Mouse (Mus musculus) left cerebral cortex, postnatal 36 days (tissue): Measurements from ENCODE around the gene Plch2. TPM values are rescaled to one million over a fixed set of nuclear protein-coding genes. Genes with fewer than 3 reads are reported as not detected.

Experiments
- DNase-seq, 2 experiments: peaks; one replicate each; pipeline ENCODE4 v3.0.0; 2021 to 2022; ENCODE audit warnings: low spot score in 2 of 2, mixed read lengths in 1 of 2
- intact Hi-C: fragments of 180-260 bp; cut with DNase I; formaldehyde crosslinking; loops from one replicate; pipeline ENCODE4 v1.15.1; 2025
- total RNA-seq, 2 experiments: library from RNA; stranded (reverse); gene quantifications; 2 replicates each; pipeline ENCODE4 v1.2.3; 2021

The Plch2 gene
- total RNA-seq, 2 experiments from 2014 or later: 63.2 to 92.6 TPM

DNA sequence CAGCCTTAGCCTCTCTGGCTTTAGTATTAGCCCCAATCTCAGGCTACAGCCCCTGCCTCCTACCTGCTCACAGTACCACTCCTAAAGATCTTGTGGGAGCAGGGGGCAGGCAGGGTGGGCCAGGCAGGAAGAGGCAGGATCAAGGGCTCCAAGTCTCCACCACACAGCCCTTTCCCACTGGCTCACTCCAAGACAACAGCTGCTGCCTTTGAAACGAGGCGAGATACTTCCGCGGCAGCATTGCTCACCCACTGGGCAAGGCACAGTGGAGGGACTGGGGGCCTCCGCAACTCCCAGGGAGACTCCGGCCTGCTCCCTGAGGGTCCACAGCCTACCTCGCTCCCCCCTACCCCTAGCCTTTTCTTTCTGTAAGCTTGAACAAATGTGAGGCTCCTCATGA is 22.4 kb downstream of the Plch2 start:
- intact Hi-C loops: no loop called here

GRCm38 (mm10) chr4:155033115-155033514 is 23.5 kb downstream of the Plch2 start:
- DNase-seq: no peak
- intact Hi-C loops: no loop called here

More for the DNA sequence above, 22.4 kb downstream of the Plch2 start:
- DNase-seq: no peak

DNA sequence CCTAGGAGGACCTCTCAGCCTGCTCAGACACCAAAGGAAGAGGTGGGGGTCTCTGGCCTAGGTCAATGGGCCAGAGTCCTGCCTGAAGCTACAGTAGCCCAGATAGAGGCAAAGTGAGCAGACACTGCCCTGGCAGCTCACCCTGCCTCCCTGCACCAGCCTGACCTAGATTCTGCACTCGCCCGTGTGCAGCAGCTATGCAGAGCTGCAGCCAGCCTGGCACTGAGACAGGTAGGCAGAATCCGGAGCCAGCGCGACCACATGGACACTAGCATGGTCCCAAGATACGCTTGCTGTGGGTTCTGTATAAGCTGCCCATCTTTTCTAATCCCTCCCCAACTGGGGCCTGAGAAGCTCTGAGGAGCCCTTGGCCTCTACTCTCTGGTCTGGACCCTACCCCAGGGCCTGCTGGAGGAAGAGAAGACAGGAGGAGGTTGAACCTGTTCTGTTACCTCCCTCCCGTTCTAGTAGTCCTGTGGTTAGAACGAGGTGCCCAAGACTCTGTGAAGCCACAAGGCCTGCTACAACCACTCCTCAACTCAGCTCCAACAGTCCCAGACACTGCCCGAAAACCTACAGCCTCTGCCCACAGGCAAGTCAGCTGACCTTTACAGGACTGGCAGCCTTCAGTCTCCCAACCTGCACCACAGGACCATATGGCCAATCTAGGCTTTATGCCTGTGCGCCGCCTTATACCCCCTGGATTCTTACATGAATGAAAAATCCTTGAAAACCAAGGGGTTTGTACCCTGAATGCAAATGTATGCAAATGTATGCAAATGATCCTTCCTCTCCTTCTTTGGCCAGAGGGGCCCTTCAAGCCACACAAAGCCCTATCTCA is 32.2 kb downstream of the Plch2 start:
- intact Hi-C loops: no loop called here
- no peak for DNase-seq

DNA sequence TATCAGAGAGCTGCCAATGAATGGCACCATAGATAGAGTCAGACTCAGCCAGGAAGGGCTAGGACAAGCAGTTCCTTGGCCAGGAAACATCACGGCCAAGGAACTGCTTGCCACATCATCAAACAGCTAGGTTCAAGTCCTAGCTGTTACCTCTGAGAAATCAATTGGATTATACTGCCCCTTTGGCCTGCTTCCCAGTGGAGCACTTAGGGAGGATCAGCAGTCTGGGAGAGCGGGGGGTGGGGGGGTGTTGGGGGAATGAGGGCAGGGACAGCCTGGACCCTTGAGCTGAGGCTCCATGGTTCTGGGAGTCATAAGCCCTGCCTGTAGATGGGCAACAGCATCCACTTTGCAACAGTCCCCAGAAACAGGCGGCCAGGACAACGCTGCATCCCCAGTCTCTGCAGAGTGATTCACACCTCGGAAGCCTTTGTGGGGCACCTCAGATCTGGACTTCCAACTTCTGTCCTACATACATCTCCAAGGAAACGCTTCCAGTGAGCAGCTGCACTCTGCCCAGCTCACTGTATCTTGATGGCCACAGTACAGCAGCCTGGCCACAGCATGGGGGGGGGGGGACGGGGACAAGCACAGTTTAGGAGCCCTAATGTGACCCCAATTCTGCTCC is 34.2 kb downstream of the Plch2 start:
- no peak for DNase-seq
- intact Hi-C loops: no loop called here

DNA sequence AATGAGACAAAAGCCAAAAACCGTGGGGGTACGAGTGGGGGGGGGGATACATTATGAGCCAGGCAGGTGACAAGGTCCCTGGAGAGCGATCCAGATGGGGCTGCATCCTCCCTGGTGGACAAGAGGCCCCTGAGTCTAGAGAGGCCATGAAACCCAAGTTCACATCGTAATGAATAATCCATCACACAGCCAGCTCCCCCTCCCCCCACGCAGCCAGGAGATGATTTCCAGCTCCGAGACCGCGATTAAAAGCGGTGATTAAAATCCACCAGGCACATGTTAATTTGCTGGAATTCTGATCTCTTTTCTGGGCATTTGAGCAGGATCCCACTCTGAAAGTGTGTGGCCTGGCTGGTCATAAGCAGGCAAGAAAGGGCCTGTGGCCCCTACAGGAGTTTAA is 35.8 kb downstream of the Plch2 start:
- no peak for DNase-seq
- intact Hi-C loops: no loop called here

DNA sequence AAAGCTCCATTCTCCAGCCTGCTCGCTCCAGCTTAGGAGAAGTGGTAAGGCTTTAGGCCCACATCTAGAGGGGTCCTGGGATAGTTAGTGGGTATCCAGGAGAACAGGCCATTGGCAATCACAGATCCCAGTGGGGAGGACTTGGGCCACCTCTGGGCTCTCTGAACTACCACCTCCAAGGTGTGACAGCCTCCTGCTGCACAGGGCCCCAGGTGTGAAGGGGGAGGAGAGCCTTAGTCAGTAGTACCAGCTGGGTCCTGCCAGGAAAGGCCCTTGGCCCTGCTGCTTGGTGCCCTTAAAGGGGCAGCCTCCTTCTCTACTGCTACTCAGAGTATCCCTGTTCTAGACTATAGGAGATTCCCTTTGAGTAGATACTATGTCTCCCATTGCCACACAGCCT is 36.4 kb downstream of the Plch2 start:
- DNase-seq: no peak
- intact Hi-C loops: no loop called here

GRCm38 (mm10) chr4:155019336-155019847 is 37.2 kb downstream of the Plch2 start:
- peak in 1 of 2 experiments; percentile 46 for DNase-seq

GRCm38 (mm10) chr4:155018601-155019335 is 37.8 kb downstream of the Plch2 start:
- DNase-seq: no peak

More at GRCm38 (mm10) chr4:155019336-155019847, 37.2 kb downstream of the Plch2 start:
- intact Hi-C loops: no loop called here

GRCm38 (mm10) chr4:155018066-155018465 is 38.5 kb downstream of the Plch2 start:
- intact Hi-C loops: no loop called here
- no peak for DNase-seq

More at GRCm38 (mm10) chr4:155018601-155019335, 37.8 kb downstream of the Plch2 start:
- intact Hi-C loops: no loop called here

GRCm38 (mm10) chr4:155017253-155017878 is 39.2 kb downstream of the Plch2 start:
- no peak for DNase-seq
- intact Hi-C loops: no loop called here

- no peak for DNase-seq
- intact Hi-C loops: no loop called here
Observed at GRCm38 (mm10) chr4:155016807-155017206, 39.8 kb downstream of the Plch2 start.

- DNase-seq: no peak
- intact Hi-C loops: no loop called here
Observed at GRCm38 (mm10) chr4:155015550-155015949, 41.0 kb downstream of the Plch2 start.

DNA sequence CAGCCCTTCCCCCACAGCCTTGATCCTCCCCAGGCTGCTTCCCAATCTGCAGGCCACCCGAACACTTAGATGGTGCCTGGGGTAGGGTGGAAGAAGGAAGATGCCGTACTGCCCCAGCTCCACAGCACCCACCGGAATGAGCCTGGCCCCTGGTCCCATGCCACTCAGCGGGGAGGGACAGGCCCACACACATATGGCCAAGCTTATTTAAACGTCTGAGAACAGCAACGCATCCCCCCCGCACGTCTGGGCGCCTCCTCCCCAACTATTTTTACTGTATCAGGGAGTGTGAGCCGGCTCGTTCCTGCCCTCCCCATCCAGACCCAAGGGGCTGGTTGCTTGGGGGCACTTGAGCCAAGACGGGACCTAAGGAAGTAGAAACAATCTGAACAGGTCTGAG is 41.8 kb downstream of the Plch2 start:
- intact Hi-C loops: loop anchor here (5.0 kb wide), 1 partner anchor 38 kb away; no protein-coding TSS in a partner anchor
- DNase-seq: peak; percentile 77 to 82

- intact Hi-C loops: loop anchor here (5.0 kb wide), 1 partner anchor 38 kb away; no protein-coding TSS in a partner anchor
- DNase-seq: no peak
Observed at GRCm38 (mm10) chr4:155014244-155014643, 42.3 kb downstream of the Plch2 start.

DNA sequence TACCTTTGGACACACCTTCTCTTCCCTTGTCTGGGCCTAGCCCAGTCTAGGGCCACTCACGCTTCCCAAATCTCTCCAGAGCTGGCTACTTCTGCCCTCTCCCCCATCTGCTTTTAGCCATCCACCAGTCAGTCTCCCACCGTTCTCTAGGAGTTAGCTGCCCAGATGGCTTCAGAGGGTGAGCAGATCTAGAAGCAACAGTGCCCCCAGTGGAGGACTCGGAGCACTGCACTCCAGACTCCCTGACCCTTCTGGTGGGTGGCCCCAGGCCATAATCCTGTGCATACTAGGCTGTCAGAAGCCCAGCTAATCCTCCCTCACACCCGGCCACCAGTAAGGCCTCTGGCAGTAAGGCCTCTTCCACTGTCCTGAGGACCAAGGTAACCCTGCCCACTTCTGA is 43.8 kb downstream of the Plch2 start:
- DNase-seq: peak; percentile 55 to 67
- intact Hi-C loops: loop anchor here (5.0 kb wide), 1 partner anchor 40 kb away; no protein-coding TSS in a partner anchor

GRCm38 (mm10) chr4:155012115-155012514 is 44.5 kb downstream of the Plch2 start:
- intact Hi-C loops: loop anchor here (5.0 kb wide), 1 partner anchor 40 kb away; no protein-coding TSS in a partner anchor
- DNase-seq: no peak

GRCm38 (mm10) chr4:155011312-155012025 is 45.1 kb downstream of the Plch2 start:
- DNase-seq: no peak
- intact Hi-C loops: loop anchor here (5.0 kb wide), 1 partner anchor 41 kb away; no protein-coding TSS in a partner anchor

- intact Hi-C loops: loop anchor here (5.0 kb wide), 1 partner anchor 41 kb away; no protein-coding TSS in a partner anchor
- DNase-seq: no peak
Observed at GRCm38 (mm10) chr4:155010870-155011269, 45.7 kb downstream of the Plch2 start.

GRCm38 (mm10) chr4:155009216-155009615 is 47.4 kb downstream of the Plch2 start:
- DNase-seq: no peak

More at GRCm38 (mm10) chr4:155009216-155009615, 47.4 kb downstream of the Plch2 start:
- intact Hi-C loops: no loop called here
